Mouse (Mus musculus) forebrain, embryonic 11.5 days (tissue): ENCODE results near the gene Nme4. TPM values are rescaled to one million over a fixed set of nuclear protein-coding genes. Genes with fewer than 3 reads are reported as not detected.

Source experiments
- ATAC-seq: fragments of 200-750 bp; cut with Nextera tagmentation; replicated peaks from 2 replicates; pipeline ENCODE4 v1.8.0; 2017; ENCODE audit warnings: moderate TSS enrichment; ENCODE audit not compliant: low FRiP score
- DNase-seq: peaks from one replicate; pipeline ENCODE4 v3.0.0-alpha.2; 2017; ENCODE audit warnings: low spot score
- H3K27ac ChIP-seq: fragments of 300-500 bp; sonication (generic); 2 replicates; pipeline ENCODE4 v1.5.1; 2014; ENCODE audit warnings: low read depth, low read length
- H3K27me3 ChIP-seq: fragments of 300-500 bp; sonication (generic); 2 replicates; pipeline ENCODE4 v1.6.1; 2014; ENCODE audit warnings: mild to moderate bottlenecking, low read length, mixed read lengths; ENCODE audit not compliant: control insufficient read depth, insufficient read depth
- H3K36me3 ChIP-seq: fragments of 300-500 bp; sonication (generic); 2 replicates; pipeline ENCODE4 v1.6.1; 2014; ENCODE audit warnings: mild to moderate bottlenecking, low read length, moderate library complexity, mixed read lengths; ENCODE audit not compliant: control insufficient read depth, insufficient read depth
- H3K4me1 ChIP-seq: fragments of 300-500 bp; sonication (generic); replicated peaks from 2 replicates; pipeline ENCODE4 v1.6.1; 2014; ENCODE audit warnings: low read length, mixed read lengths; ENCODE audit not compliant: control insufficient read depth, insufficient read depth
- H3K4me2 ChIP-seq: fragments of 300-500 bp; sonication (generic); 2 replicates; pipeline ENCODE4 v1.6.1; 2014; ENCODE audit warnings: low read depth, mild to moderate bottlenecking, low read length, moderate library complexity, mixed read lengths; ENCODE audit not compliant: severe bottlenecking
- H3K4me3 ChIP-seq: fragments of 300-500 bp; sonication (generic); 2 replicates; pipeline ENCODE4 v1.5.1; 2014; ENCODE audit warnings: low read depth, low read length
- H3K9ac ChIP-seq: fragments of 300-500 bp; sonication (generic); 2 replicates; pipeline ENCODE4 v1.6.1; 2014; ENCODE audit warnings: low read length
- H3K9me3 ChIP-seq: fragments of 300-500 bp; sonication (generic); 2 replicates; pipeline ENCODE4 v1.6.1; 2016; ENCODE audit warnings: low read length, mixed read lengths; ENCODE audit not compliant: control insufficient read depth
- WGBS: fragments of 180-500 bp; shearing (Covaris S2); extraction: QIAGEN DNeasy Blood & Tissue Kit; methylation state at CpG from one replicate; pipeline ENCODE4 v1.1.7; 2014; 5-methylcytosine and 5-hydroxymethylcytosine counted together
- polyA plus RNA-seq: library from polyadenylated mRNA; unstranded; fragments of >200 nt; fragmentation: Nextera tagmentation; extraction: Ambion mirVana; gene quantifications from 2 replicates; pipeline ENCODE4 v1.2.1, GENCODE M21; 2014

The Nme4 gene
- polyA plus RNA-seq, 1 experiment from 2014 or later: 74.6 TPM

- Histone ChIP-seq H3K9me3 (no peaks in the 10 kb centered on the region), H3K36me3 (no peaks in the 10 kb centered on the region; the same call in 1 of the 2 replicates), H3K4me2 (no peak overlapping the region), H3K4me3 (no peak overlapping the region), H3K27ac (no peak overlapping the region), H3K9ac (no peak overlapping the region), H3K27me3 (no peaks in the 10 kb centered on the region), H3K4me1 (0 out of 2 replicates have a peak, but pooled peaks cover 2% of the 10 kb centered on the region)
- WGBS: 91% methylated on average over 4 of the region's 4 CpGs
- DNase-seq (no peak), ATAC-seq (no peak)
Measured at GRCm38 (mm10) chr17:26052074-26052473, 43.3 kb downstream of the Nme4 start.

GRCm38 (mm10) chr17:26048118-26048517, 47.3 kb downstream of the Nme4 start:
- ATAC-seq (no peak), DNase-seq (no peak)
- H3K27me3 ChIP-seq: no peaks in the 10 kb centered on the region
- H3K4me2 ChIP-seq: no peak overlapping the region
- no peak overlapping the region for H3K4me3 ChIP-seq
- H3K4me1 ChIP-seq: no peaks in the 10 kb centered on the region
- H3K9ac ChIP-seq: no peak overlapping the region
- H3K36me3 ChIP-seq: no peaks in the 10 kb centered on the region
- WGBS: 94% methylated on average over 8 of the region's 8 CpGs
- H3K9me3 ChIP-seq: no peaks in the 10 kb centered on the region
- H3K27ac ChIP-seq: no peak overlapping the region

- no peaks in the 10 kb centered on the region for H3K36me3 ChIP-seq
- no peak for DNase-seq
- no peak overlapping the region for H3K4me2 ChIP-seq
- no peak overlapping the region for H3K27ac ChIP-seq
- H3K9me3 ChIP-seq: no peaks in the 10 kb centered on the region
- H3K9ac ChIP-seq: no peak overlapping the region
- ATAC-seq: no peak
- no peak overlapping the region for H3K4me3 ChIP-seq
- no peaks in the 10 kb centered on the region for H3K27me3 ChIP-seq
- WGBS: 65% methylated on average over 10 of the region's 10 CpGs
- H3K4me1 ChIP-seq: no peaks in the 10 kb centered on the region
Measured at GRCm38 (mm10) chr17:26046253-26046997, 49.0 kb downstream of the Nme4 start.

GRCm38 (mm10) chr17:26045285-26045684, 50.1 kb downstream of the Nme4 start:
- Histone ChIP-seq H3K4me1 (no peaks in the 10 kb centered on the region), H3K27ac (no peak overlapping the region), H3K9me3 (no peaks in the 10 kb centered on the region), H3K4me2 (no peak overlapping the region), H3K36me3 (no peaks in the 10 kb centered on the region), H3K9ac (no peak overlapping the region), H3K27me3 (no peaks in the 10 kb centered on the region), H3K4me3 (no peak overlapping the region)
- WGBS: 81% methylated on average over 4 of the region's 4 CpGs
- ATAC-seq (no peak), DNase-seq (no peak)

- Histone ChIP-seq H3K9ac (0 out of 2 replicates have a peak overlapping the region, but pooled peaks have one; percentile 32), H3K4me1 (no peaks in the 10 kb centered on the region), H3K4me3 (no peak overlapping the region), H3K36me3 (no peaks in the 10 kb centered on the region), H3K27ac (0 out of 2 replicates have a peak overlapping the region, but pooled peaks have one; percentile 20), H3K9me3 (no peaks in the 10 kb centered on the region), H3K4me2 (no peak overlapping the region), H3K27me3 (no peaks in the 10 kb centered on the region)
- WGBS: 72% methylated on average over 5 of the region's 5 CpGs
- no peak for DNase-seq
- no peak for ATAC-seq
Measured at GRCm38 (mm10) chr17:26043249-26043636, 52.2 kb downstream of the Nme4 start.

GRCm38 (mm10) chr17:26042599-26043248, 52.7 kb downstream of the Nme4 start:
- 0 out of 2 replicates have a peak overlapping the region, but pooled peaks have one; percentile 20 for H3K27ac ChIP-seq
- DNase-seq: no peak
- no peaks in the 10 kb centered on the region for H3K27me3 ChIP-seq
- H3K4me1 ChIP-seq: no peaks in the 10 kb centered on the region
- 74% methylated on average over 13 of the region's 13 CpGs for WGBS
- H3K4me3 ChIP-seq: no peak overlapping the region
- no peak for ATAC-seq
- 0 out of 2 replicates have a peak overlapping the region, but pooled peaks have one; percentile 32 for H3K9ac ChIP-seq
- no peaks in the 10 kb centered on the region for H3K36me3 ChIP-seq
- H3K4me2 ChIP-seq: no peak overlapping the region
- H3K9me3 ChIP-seq: no peaks in the 10 kb centered on the region

Other genes with a start within 250 kb of the Nme4 start
- 41.3 and 46.3 TPM in 2 replicates for gene Wdr90, start 234.1 kb downstream of the Nme4 start, polyA plus RNA-seq
- 8.9 and 13.1 TPM in 2 replicates for gene Mcrip2, start 226.8 kb downstream of the Nme4 start, polyA plus RNA-seq
- 63.2 and 65.2 TPM in 2 replicates for gene Mettl26, start 220.5 kb downstream of the Nme4 start, polyA plus RNA-seq
- 0.72 and 1.1 TPM in 2 replicates for gene Wfikkn1, start 214.7 kb downstream of the Nme4 start, polyA plus RNA-seq
- 20.1 and 21.6 TPM in 2 replicates for gene Rab40c, start 175.9 kb downstream of the Nme4 start, polyA plus RNA-seq
- 65.2 and 67.1 TPM in 2 replicates for gene Pigq, start 150.7 kb downstream of the Nme4 start, polyA plus RNA-seq
- gene Nhlrc4, start 150.6 kb downstream of the Nme4 start, polyA plus RNA-seq: 0.24 and 0.59 TPM in 2 replicates
- gene A930017K11Rik, start 143.0 kb downstream of the Nme4 start, polyA plus RNA-seq: not detected in 2 replicates
- gene Capn15, start 109.8 kb downstream of the Nme4 start, polyA plus RNA-seq: 31.4 and 33.1 TPM in 2 replicates
- gene Rab11fip3, start 26.0 kb downstream of the Nme4 start, polyA plus RNA-seq: 31.3 and 35.1 TPM in 2 replicates
- gene Decr2, start 5.3 kb downstream of the Nme4 start, polyA plus RNA-seq: 22.5 and 24.6 TPM in 2 replicates
- gene Tmem8, start 17.7 kb upstream of the Nme4 start, polyA plus RNA-seq: 1.2 and 1.3 TPM in 2 replicates
- 273 and 285 TPM in 2 replicates for gene Mrpl28, start 27.9 kb upstream of the Nme4 start, polyA plus RNA-seq
- gene Axin1, start 43.1 kb upstream of the Nme4 start, polyA plus RNA-seq: 19.1 and 24.9 TPM in 2 replicates
- gene Pdia2, start 103.5 kb upstream of the Nme4 start, polyA plus RNA-seq: 0.52 and 0.68 TPM in 2 replicates
- 0.96 and 2.5 TPM in 2 replicates for gene Rgs11, start 107.3 kb upstream of the Nme4 start, polyA plus RNA-seq
- gene Arhgdig, start 112.2 kb upstream of the Nme4 start, polyA plus RNA-seq: 4.7 and 7.4 TPM in 2 replicates
- gene Fam234a, start 148.6 kb upstream of the Nme4 start, polyA plus RNA-seq: 21.3 and 24.1 TPM in 2 replicates
- 134 and 151 TPM in 2 replicates for gene Luc7l, start 157.3 kb upstream of the Nme4 start, polyA plus RNA-seq